Mouse (Mus musculus) testis, postnatal 14 days (tissue): ENCODE measurements at regions not wholly inside any gene's neighbourhood (a gene's known extent, or its start where the extent isn't known, plus 50 kb on each side); places are given as distances from the start of the nearest gene placed in this dataset.

Experiments used
- DNase-seq: peaks from one replicate; pipeline ENCODE4 v3.0.0; 2021; ENCODE audit warnings: low spot score

DNA sequence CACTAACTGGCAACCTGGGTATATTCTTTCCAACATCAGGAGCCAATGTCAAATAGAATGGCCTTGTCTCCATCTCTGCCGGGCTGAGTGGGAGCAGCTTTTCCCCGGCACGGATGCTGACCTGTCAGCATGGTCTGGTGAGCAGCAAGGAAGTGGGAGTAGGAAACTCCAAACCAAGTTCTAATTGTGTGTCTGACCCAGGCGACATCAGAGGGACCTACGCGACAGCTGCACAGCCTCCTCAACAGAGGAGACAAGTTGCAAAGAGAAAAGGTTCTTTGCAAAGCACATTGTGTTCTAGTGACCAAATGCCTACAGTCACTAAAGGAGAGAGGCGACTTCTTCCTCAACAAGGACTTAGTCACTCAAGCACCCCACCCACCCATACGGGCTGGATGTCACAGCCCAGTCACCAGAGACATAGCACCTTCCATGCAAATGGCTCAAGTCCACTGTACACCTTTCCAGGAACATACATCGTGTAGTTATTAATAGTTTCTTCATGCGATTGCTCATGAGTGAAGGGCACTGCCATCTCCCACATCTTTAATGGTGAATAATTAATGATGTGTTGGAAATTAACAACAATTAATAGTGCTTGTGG lies 334.8 kb upstream of the Hnrnpa3 start:
- DNase-seq: no peak

- DNase-seq: no peak
Observed at GRCm38 (mm10) chr2:75329598-75329997, 329.5 kb upstream of the Hnrnpa3 start.

- DNase-seq: no peak
Observed at GRCm38 (mm10) chr2:75341310-75341709, 317.8 kb upstream of the Hnrnpa3 start.

GRCm38 (mm10) chr2:75341726-75342280 lies 317.3 kb upstream of the Hnrnpa3 start:
- DNase-seq: no peak

DNA sequence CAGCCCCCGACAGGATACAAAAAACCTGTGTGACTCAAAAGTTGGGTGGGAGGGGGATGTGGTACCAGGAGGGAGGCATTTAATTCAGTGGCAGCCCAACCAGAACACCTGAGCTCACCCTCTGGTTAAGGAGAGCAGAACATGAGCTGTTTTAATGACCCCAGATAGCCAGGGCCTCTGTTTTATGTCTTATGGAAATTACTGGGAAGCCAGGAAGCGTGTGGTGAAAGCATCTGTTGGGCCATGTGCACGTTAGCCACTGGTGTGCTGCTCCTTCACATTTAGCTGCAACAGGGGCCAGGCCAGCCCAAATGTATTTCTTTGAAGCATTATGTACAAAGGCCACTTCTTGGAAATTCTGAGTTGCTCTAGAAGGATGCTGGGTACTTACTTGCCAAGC lies 308.2 kb upstream of the Hnrnpa3 start:
- DNase-seq: no peak

- DNase-seq: no peak
Observed at GRCm38 (mm10) chr2:75351965-75352364, 307.1 kb upstream of the Hnrnpa3 start.

GRCm38 (mm10) chr2:75352564-75352963 lies 306.5 kb upstream of the Hnrnpa3 start:
- no peak for DNase-seq

DNA sequence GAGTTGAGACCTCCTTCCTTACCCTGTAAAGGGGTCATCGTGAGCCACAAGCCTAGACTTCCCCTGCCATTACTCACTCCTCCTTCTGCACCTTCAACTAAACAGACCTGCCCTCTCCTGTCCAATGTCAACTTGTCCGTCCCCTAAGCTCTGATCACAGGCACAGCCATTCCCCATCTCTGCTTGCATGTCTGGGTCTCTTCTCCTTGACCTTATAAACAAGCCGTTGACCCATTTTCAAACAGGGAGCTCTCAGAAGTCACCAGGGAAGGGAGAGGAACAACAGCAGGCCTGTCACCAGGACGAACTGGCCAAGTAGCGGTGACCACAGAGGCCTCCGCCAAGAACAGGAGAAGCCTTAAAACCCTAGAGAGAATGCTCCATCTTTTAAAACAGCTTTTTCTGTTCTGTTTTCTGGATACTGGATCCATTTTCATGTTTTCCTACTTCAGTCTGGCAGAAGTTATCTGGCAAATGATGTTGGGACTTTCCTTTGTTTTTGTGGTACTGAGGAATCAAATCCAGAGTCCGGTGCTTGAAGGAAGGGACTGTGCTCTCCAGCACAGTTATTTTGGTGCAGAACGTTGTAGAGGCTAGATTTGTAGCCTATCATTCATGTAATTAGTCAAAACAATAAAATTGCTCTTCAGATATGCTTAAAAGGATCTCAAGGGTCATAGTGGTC lies 302.2 kb upstream of the Hnrnpa3 start:
- DNase-seq: no peak

GRCm38 (mm10) chr2:75357516-75357915 lies 301.5 kb upstream of the Hnrnpa3 start:
- no peak for DNase-seq

DNA sequence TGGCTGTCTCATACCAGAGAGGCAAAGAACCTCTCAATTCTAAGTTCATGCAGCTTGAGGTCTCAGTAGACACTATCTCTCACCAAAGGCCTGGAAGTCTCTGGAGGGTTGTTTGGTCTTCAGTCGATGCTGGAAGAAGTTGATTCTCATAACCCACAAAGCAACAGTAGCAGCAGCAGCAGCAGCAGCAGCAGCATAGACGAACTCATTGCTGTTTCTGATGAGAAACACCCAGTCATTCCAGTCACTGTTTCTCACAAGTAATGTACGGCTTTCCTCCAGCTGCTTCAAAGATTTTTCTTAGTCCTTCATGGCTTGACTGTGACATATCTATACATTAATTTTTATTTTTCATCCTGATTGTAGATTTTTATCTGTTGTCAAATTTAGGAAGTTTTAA lies 298.1 kb upstream of the Hnrnpa3 start:
- DNase-seq: no peak

- no peak for DNase-seq
Observed at GRCm38 (mm10) chr2:75376666-75377065, 282.4 kb upstream of the Hnrnpa3 start.

GRCm38 (mm10) chr2:75385551-75386263 lies 273.4 kb upstream of the Hnrnpa3 start:
- no peak for DNase-seq

- DNase-seq: no peak
Observed at GRCm38 (mm10) chr2:75386636-75387035, 272.4 kb upstream of the Hnrnpa3 start.

GRCm38 (mm10) chr2:75392041-75392440 lies 267.0 kb upstream of the Hnrnpa3 start:
- DNase-seq: no peak

DNA sequence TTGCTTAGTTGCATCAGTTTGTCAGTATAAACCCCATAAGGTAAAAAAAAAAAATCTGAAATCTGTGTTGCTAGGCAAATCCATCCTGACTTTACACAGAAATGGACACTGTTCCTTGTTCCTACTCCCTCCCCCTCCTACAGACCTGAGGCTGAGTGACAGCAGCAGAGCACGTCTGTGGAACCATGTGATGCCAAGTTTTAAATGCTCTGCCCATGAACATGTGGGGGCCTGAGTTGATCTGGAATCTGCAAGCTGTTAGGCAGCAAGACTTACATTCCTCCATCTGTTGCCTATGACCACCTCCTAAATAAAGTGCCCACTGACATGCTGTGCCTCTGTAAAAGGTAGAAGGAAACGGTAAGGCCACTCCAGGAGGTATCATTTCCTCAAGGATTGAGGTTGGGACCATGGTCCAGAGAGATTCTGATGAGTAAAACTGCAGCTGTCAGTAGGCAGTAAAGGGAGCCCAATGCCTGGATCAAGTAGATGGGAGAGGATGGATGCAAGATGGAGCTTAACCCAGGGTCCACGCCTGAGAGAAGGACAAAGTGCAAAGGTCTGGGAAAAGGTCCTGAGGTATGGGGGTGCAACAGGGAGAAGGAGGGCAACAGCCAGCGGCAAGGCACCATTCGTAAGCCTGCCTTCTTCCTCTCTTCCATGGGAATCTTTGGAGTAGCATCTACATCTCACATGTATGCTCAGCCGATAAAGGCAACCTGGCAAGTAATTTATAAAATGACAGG lies 264.0 kb upstream of the Hnrnpa3 start:
- DNase-seq: no peak

DNA sequence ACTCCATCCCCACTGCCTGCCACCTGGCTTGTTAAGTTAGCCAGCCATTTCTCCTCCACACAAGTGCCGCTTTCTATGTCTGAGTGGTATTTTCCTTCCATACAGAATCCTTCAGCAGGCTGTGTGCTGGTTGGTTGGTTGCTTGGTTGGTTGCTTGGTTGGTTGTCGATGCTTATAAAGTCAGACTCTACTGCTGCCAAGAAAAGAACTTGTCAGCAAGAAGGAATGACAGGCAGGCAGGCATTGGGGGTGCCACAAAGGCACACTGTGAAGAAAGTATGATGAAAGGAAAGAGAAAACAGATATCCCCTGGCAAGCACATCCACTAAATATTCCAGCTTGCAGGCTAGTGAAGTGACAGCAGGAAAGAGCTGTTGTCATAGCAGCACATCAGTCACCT lies 263.0 kb upstream of the Hnrnpa3 start:
- no peak for DNase-seq

GRCm38 (mm10) chr2:75400291-75400870 lies 258.7 kb upstream of the Hnrnpa3 start:
- DNase-seq: no peak

DNA sequence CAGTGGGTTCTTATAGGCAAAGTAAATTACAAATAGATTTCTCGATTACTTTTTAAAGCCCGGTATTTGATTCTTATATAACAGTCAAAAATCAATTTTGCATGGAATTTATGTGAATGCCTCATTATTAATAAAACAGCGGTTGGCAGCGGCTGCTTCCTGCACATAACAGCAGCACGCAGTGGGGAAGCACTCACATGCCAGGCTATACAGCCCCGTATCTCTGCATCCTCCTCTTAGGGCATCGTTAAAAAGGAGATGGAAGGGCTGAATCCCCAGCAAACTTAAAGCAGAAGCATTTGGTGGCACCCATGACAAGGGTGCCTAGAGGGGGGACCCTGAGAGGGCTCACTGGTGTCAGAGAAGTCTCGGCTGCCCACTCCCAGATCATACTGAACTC lies 255.3 kb upstream of the Hnrnpa3 start:
- no peak for DNase-seq

- DNase-seq: no peak
Observed at GRCm38 (mm10) chr2:75405524-75406214, 253.4 kb upstream of the Hnrnpa3 start.

DNA sequence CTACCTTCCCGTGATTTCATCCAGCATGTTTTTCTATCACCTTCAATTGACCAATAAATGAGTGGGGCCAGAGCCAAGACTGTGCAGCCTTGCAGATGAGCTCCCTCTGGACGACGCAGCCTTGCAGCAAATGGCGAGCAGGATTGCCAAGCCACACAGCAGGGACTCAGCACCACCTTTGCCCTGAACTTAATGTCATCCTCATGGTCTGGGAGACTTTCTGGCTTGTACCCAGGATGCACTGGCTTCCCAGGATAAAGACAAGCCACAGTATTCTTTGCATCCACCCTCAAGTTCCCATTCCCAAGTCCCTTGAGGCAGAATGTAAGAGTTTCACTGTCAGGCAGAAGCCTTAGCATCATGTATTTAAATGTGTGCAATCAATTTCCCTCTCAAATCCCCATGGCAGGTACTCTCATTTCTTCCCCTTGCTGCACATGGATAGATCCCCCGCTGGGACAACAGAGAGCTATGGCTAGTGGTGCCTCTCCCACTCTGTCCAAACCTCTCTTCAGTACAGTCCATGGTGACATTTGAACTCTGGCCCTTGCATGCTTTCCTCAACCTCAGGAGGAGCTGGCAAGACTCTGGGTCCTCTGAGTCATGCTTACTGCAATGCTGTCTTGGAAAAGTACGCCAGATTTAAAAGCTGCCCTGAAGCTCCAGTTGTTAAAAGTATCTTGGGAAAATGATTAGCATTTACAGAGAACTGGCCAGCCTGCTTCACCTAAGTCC lies 252.2 kb upstream of the Hnrnpa3 start:
- DNase-seq: no peak

- no peak for DNase-seq
Observed at GRCm38 (mm10) chr2:75407560-75407959, 251.5 kb upstream of the Hnrnpa3 start.
